Mouse (Mus musculus): ENCODE data around the gene Prkd3. TPM values are rescaled to one million over a fixed set of nuclear protein-coding genes. Genes with fewer than 3 reads are reported as not detected.

Prkd3 gene
- polyA plus RNA-seq, 1 experiment from 2014 or later, result 46.5 TPM

GRCm38 (mm10) chr17:78913921-78914320 is 106.7 kb downstream of the Prkd3 start:
- no peak for ATAC-seq (ENCODE audit: low FRiP score)
- no peak overlapping the region for H3K4me3 ChIP-seq
- H3K9ac ChIP-seq, result no peak overlapping the region
- H3K9me3 ChIP-seq (replicated peaks), result no peaks in the 10 kb centered on the region
- H3K27ac ChIP-seq, result no peak overlapping the region
- WGBS, result 75% methylated on average over 3 of the region's 3 CpGs
- H3K4me2 ChIP-seq (replicated peaks), result no peak overlapping the region
- H3K4me1 ChIP-seq, result peaks cover 14% of the 10 kb centered on the region
- H3K27me3 ChIP-seq, result no peaks in the 10 kb centered on the region
- peaks cover 5% of the 10 kb centered on the region for H3K36me3 ChIP-seq

DNA sequence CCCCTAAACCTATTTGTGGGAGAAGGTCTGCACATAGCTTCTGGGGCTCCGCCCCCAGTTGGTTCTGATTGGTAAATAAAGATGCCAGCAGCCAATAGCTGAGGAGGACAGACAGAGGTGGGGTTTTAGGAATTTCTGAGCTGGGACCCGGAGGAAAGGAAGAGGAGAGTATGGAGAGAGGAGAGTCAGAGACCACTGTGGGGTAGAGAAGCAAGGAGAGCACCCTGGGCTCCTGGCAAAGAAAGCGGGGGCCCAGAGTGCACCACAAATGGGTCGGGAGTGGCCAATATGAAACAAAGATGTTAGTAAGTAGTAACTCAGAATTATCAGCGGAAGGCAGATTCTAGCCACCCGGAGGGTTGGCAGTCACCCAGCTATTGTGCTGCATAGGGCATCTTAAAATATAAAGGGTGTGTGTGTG is 107.7 kb downstream of the Prkd3 start:
- Histone ChIP-seq H3K27ac (no peak overlapping the region), H3K4me2 (replicated peaks) (peak overlapping the region; percentile 48), H3K4me1 (peaks cover 14% of the 10 kb centered on the region), H3K27me3 (no peaks in the 10 kb centered on the region), H3K9me3 (replicated peaks) (no peaks in the 10 kb centered on the region), H3K36me3 (no peaks in the 10 kb centered on the region), H3K4me3 (peak overlapping the region; percentile 31), H3K9ac (0 out of 2 replicates have a peak overlapping the region, but pooled peaks have one; percentile 35)
- peak; percentile 56 for ATAC-seq (ENCODE audit: low FRiP score)
- 32% methylated on average over 6 of the region's 6 CpGs for WGBS

DNA sequence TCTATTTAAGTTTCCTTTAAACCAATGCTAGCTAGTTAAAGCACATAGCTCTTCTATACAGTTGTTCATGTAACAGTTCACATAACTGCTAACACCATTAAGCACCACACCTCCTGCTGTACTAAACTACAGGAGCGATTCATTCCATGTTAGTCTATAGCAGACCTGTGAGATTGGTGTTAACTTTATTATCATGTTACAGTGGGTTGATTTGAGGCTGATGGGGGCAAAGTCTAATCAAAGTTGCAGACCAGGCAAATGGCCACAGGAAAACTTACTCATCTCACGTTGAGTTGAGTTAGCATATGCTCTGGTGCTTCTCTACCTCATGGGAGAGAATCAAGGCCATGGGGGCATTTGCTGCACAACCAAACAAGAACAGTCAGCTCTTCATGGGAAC is 111.2 kb downstream of the Prkd3 start:
- no peak for ATAC-seq (ENCODE audit: low FRiP score)
- Histone ChIP-seq H3K27ac (no peak overlapping the region), H3K9me3 (replicated peaks) (no peaks in the 10 kb centered on the region), H3K4me2 (replicated peaks) (no peak overlapping the region), H3K9ac (no peak overlapping the region), H3K27me3 (no peaks in the 10 kb centered on the region), H3K4me1 (no peaks in the 10 kb centered on the region), H3K36me3 (no peaks in the 10 kb centered on the region), H3K4me3 (no peak overlapping the region)
- WGBS, result 81% methylated on average over 2 of the region's 2 CpGs

- WGBS, result 82% methylated on average over 5 of the region's 5 CpGs
- Histone ChIP-seq H3K27ac (no peak within 1 kb of the TSS), H3K36me3 (no peaks in the 10 kb centered on the region), H3K27me3 (no peaks in the 10 kb centered on the region), H3K9me3 (replicated peaks) (no peaks in the 10 kb centered on the region), H3K9ac (no peak within 1 kb of the TSS), H3K4me2 (replicated peaks) (no peak within 1 kb of the TSS), H3K4me1 (no peaks in the 10 kb centered on the region), H3K4me3 (no peak within 1 kb of the TSS)
- ATAC-seq (ENCODE audit: low FRiP score), result no peak
Observed at GRCm38 (mm10) chr17:78906892-78907291, 113.7 kb downstream of the Prkd3 start, which contains the start of gene Sult6b1. Gene Sult6b1, minus strand, starts transcription at chr17:78906992.

DNA sequence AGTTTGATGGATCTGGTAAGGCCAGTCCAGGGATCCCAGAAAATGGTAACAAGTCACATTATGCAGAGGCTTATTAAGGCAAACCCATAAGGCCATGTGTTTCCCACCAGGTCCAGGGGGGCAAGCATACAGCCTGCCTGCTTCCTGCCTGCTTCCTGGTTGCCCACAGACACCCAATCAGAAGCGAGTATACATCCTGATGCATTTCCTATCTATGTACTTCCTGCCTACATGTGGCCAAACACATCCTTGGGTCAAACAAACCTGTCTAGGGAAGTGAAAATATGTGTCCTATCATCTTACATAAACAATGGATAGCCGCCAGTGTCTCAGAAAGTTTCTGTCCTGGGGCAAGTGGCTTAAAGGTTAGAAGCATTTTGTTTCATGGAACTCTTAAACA is 117.5 kb downstream of the Prkd3 start:
- no peaks in the 10 kb centered on the region for H3K27me3 ChIP-seq
- no peak for ATAC-seq (ENCODE audit: low FRiP score)
- H3K4me2 ChIP-seq (replicated peaks), result no peak overlapping the region
- no peak overlapping the region for H3K4me3 ChIP-seq
- H3K9ac ChIP-seq, result no peak overlapping the region
- no peaks in the 10 kb centered on the region for H3K4me1 ChIP-seq
- no peaks in the 10 kb centered on the region for H3K9me3 ChIP-seq (replicated peaks)
- no peak overlapping the region for H3K27ac ChIP-seq
- WGBS, result 87% methylated on average over 2 of the region's 2 CpGs
- no peaks in the 10 kb centered on the region for H3K36me3 ChIP-seq

Other genes with a start within 250 kb of the Prkd3 start
- gene Heatr5b, start 185.5 kb downstream of the Prkd3 start, polyA plus RNA-seq (2016; fragmentation: Nextera tagmentation; extraction: Ambion mirVana), result 24.8 and 25.5 TPM in 2 replicates
- gene Gpatch11, start 185.2 kb downstream of the Prkd3 start, polyA plus RNA-seq (2016; fragmentation: Nextera tagmentation; extraction: Ambion mirVana), result 45.1 and 54.9 TPM in 2 replicates
- 7.7 and 11.1 TPM in 2 replicates for gene Eif2ak2, start 138.2 kb downstream of the Prkd3 start, polyA plus RNA-seq (2016; fragmentation: Nextera tagmentation; extraction: Ambion mirVana)
- 0.10 and 0.21 TPM in 2 replicates for gene Sult6b1, start 113.8 kb downstream of the Prkd3 start, polyA plus RNA-seq (2016; fragmentation: Nextera tagmentation; extraction: Ambion mirVana)
- gene Cebpzos, start 104.3 kb downstream of the Prkd3 start, polyA plus RNA-seq (2016; fragmentation: Nextera tagmentation; extraction: Ambion mirVana), result 102 and 111 TPM in 2 replicates
- gene Cebpz, start 83.8 kb downstream of the Prkd3 start, polyA plus RNA-seq (2016; fragmentation: Nextera tagmentation; extraction: Ambion mirVana), result 65.6 and 67.2 TPM in 2 replicates
- gene Ndufaf7, start 83.7 kb downstream of the Prkd3 start, polyA plus RNA-seq (2016; fragmentation: Nextera tagmentation; extraction: Ambion mirVana), result 58.2 and 58.9 TPM in 2 replicates
- gene Qpct, start 31.1 kb upstream of the Prkd3 start, polyA plus RNA-seq (2016; fragmentation: Nextera tagmentation; extraction: Ambion mirVana), result 10.0 and 10.6 TPM in 2 replicates